Mouse (Mus musculus): ENCODE measurements around the gene Nudt4.

The Nudt4 gene

DNA sequence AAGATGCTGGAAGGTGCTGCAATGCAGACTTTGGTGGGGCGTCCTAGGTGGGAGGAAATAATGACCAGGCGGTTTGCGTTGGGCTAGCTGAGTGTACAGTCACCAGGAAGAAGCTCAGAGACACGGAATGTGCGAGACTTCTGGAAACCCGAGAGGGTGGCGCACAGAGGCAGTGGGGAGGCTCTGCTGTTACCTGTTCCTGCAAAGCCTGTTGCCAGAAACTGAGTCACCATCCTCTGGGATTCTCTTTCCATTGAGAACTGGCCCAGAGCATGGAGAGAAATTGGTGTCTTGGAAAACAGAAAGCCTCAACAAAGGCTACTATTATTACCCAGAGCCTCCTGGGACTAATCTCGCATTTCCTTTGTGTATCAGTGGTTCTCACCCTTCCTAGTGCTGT is 55.8 kb downstream of the Nudt4 start:
- ATAC-seq (ENCODE audit: insufficient number of reproducible peaks, low FRiP score, low TSS enrichment): no peak

DNA sequence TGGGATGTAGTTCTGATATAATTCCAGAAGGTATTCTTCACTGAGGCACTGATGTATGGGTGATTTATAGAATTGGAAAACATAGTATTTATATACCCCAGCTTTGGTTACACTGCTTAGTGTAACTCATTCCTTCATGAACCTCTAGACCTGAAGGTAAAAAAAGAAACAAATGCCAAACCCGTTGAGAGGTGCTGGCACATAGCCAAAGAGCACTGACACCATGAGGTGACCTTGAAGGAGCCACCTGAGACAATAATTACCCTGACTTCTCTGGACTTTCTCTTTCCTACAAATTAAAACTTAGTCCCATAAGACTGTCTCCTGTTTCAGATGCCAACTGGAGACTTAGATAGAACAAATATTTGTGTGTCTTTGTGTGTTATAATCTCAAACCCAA is 59.6 kb downstream of the Nudt4 start:
- no peak for ATAC-seq (ENCODE audit: insufficient number of reproducible peaks, low FRiP score, low TSS enrichment)

GRCm38 (mm10) chr10:95503443-95504235 is 60.3 kb downstream of the Nudt4 start:
- ATAC-seq (ENCODE audit: insufficient number of reproducible peaks, low FRiP score, low TSS enrichment): no peak

DNA sequence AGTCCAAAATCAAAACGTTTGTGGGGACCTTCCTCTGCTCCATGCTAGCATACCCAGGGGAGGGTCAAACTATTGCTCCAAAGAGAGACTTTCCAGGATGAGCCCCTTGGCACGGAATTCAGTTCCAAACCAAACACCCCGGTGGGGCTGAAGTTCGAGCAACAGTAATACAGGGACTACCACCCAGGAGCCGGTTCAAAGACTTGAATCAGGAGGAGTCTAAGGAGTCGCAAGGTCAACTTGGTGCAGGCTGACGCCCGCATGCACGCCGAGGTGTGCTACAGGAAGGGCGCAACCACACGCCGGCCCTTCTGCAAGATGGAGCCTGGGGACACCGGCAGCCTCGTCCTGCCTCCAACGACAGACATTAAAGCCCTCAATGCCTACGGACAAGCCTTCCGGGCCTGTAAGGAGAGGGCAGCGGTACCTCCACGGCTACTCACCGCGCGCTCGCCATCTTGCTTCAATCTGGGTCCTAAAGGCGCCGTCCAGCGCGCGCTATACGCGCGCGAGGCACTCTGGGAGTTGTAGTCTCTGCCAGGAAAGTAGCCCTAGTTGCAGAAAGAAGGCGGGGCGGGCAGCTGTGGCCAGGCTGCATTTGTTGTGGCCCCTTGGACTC is 62.4 kb downstream of the Nudt4 start, which contains the start of gene Mrpl42:
Mrpl42 (minus strand) TSS at position 478 of the 619 bp plus-strand sequence.
- ATAC-seq (ENCODE audit: insufficient number of reproducible peaks, low FRiP score, low TSS enrichment): peak; percentile 98

DNA sequence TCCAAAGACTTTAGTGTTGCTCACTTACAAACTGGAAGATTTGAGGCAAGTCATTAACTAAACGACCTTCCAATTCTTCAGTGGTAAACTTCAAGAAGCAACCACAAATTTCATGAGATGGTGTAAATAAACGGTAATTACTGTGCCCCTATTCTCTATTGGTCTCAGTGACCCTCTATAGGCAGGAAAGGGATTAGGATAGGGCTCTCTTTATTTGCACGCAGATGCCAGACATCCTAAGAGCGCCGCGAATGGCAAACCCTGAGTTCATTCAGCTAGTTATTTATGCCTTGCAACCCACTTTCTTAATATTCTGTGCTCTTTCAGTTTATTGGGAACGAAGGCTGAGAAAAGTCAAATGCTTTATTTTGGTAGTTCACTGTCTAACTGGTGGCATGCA is 62.9 kb downstream of the Nudt4 start:
- ATAC-seq (ENCODE audit: insufficient number of reproducible peaks, low FRiP score, low TSS enrichment): no peak
